In genomic region chr2:93212865-93213264, GRCm38 (mm10) we compare ENCODE assay signal across 22 mouse cellular contexts.
"Had no signal": no experiment of that assay in that cellular context is flagged by ENCODE, and none has a peak within 500 bp of the region (broad histone marks: within the 10 kb centered on the region; RNA-seq: fewer than 3 reads in every experiment).

No protein-coding gene starts in this region.

- H3K9ac ChIP-seq: heart, embryonic 12.5 days; hindbrain, embryonic 12.5 days; hindbrain, embryonic 15.5 days; kidney, embryonic 15.5 days; limb, embryonic 13.5 days; limb, embryonic 15.5 days; liver, embryonic 12.5 days had no signal

- H3K4me2 ChIP-seq: heart, embryonic 12.5 days; hindbrain, embryonic 12.5 days; hindbrain, embryonic 15.5 days; kidney, embryonic 15.5 days; limb, embryonic 13.5 days; limb, embryonic 15.5 days; liver, embryonic 12.5 days had no signal

- H3K36me3 ChIP-seq: liver, embryonic 12.5 days had no signal

- ATAC-seq: intestine, embryonic 16.5 days; liver, embryonic 12.5 days had no signal

- H3K27me3 ChIP-seq: heart, embryonic 12.5 days; hindbrain, embryonic 12.5 days; hindbrain, embryonic 15.5 days; kidney, embryonic 15.5 days; limb, embryonic 13.5 days; liver, embryonic 12.5 days had no signal

- H3K4me3 ChIP-seq: heart, embryonic 10.5 days; heart, embryonic 12.5 days; hindbrain, embryonic 10.5 days; hindbrain, embryonic 12.5 days; hindbrain, embryonic 15.5 days; kidney, embryonic 15.5 days; limb, embryonic 13.5 days; limb, embryonic 15.5 days; liver, embryonic 12.5 days had no signal

- H3K27ac ChIP-seq: heart, embryonic 10.5 days; hindbrain, embryonic 10.5 days; hindbrain, embryonic 12.5 days; hindbrain, embryonic 15.5 days; kidney, embryonic 15.5 days; kidney, postnatal 0 days; limb, embryonic 13.5 days; limb, embryonic 15.5 days; liver, embryonic 12.5 days had no signal

- DNase-seq: heart, adult 18-20 months; heart, postnatal 10 days; heart, postnatal 4 days; kidney, adult 11 months; kidney, adult 2 months; kidney, adult 9 months; kidney, postnatal 14 days; kidney, postnatal 36 days; layer of hippocampus, adult 9-11 months; layer of hippocampus, postnatal 36 days; left cerebral cortex, postnatal 4 days had no signal

- H3K9me3 ChIP-seq: heart, embryonic 10.5 days; heart, embryonic 12.5 days; hindbrain, embryonic 10.5 days; hindbrain, embryonic 12.5 days; hindbrain, embryonic 15.5 days; kidney, embryonic 15.5 days; limb, embryonic 13.5 days; limb, embryonic 15.5 days; liver, embryonic 12.5 days had no signal
